8 mouse cellular contexts compared by ENCODE assay signal in the genomic region with DNA sequence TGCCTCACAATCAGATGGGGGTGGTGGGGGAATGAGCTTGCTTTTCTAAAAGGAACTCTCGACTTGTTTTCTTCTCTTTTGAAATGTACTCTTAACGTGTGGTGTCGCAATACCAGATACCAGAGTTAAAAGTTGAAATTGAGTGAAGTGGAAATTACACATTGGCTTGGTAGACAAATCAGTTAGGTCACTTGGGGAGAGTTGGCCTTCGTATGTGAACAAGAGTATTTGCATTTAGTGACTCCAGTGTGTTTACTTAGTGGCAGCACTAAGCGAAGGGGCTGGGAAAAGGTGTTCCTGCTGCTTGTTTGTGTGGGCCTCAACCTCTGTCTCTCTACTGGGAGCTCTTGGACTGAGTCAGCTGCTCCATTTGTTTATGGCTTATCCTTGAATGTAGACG. TPM values are rescaled to one million over a fixed set of nuclear protein-coding genes. Genes with fewer than 3 reads are reported as not detected.
DNase-seq lines count a peak whose midpoint lies in the region; ATAC-seq lines count a peak whose summit lies in the region.

No protein-coding gene starts in this region.

- H3K4me2 ChIP-seq in forebrain, embryonic 12.5 days, result peak overlapping the region; percentile 83
- peak overlapping the region; percentile 82 for H3K4me2 ChIP-seq in liver, embryonic 13.5 days
- H3K4me2 ChIP-seq in neural tube, embryonic 12.5 days (replicated peaks), result peak overlapping the region; percentile 85

- H3K27ac ChIP-seq in forebrain, embryonic 12.5 days, result no peak overlapping the region
- H3K27ac ChIP-seq in liver, embryonic 13.5 days, result peak overlapping the region; percentile 89
- H3K27ac ChIP-seq in neural tube, embryonic 12.5 days, result no peak overlapping the region

- peak; percentile 4 for DNase-seq in spleen, adult 12 weeks (ENCODE audit: low spot score)
- no peak for DNase-seq in spleen, postnatal 14 days (ENCODE audit: low spot score in 2 of 2)
- peak; percentile 4 for DNase-seq in liver, embryonic 13.5 days
- DNase-seq in layer of hippocampus, postnatal 10 days (ENCODE audit: low spot score in 2 of 2), result no peak
- DNase-seq in urinary bladder, postnatal 25 days (ENCODE audit: low spot score), result no peak
- no peak for DNase-seq in cerebellum, adult 11 months

- 31% methylated on average over 6 of the region's 6 CpGs for WGBS in forebrain, embryonic 12.5 days
- WGBS in liver, embryonic 13.5 days (ENCODE audit: insufficient replicate concordance), result 12% methylated on average over 6 of the region's 6 CpGs
- 20% methylated on average over 6 of the region's 6 CpGs for WGBS in neural tube, embryonic 12.5 days

- H3K36me3 ChIP-seq in forebrain, embryonic 12.5 days (replicated peaks), result no peaks in the 10 kb centered on the region
- H3K36me3 ChIP-seq in liver, embryonic 13.5 days, result no peaks in the 10 kb centered on the region
- H3K36me3 ChIP-seq in neural tube, embryonic 12.5 days, result no peaks in the 10 kb centered on the region

- peak overlapping the region; percentile 94 for H3K4me3 ChIP-seq in forebrain, embryonic 12.5 days (replicated peaks)
- peak overlapping the region; percentile 91 for H3K4me3 ChIP-seq in liver, embryonic 13.5 days (replicated peaks)
- peak overlapping the region; percentile 90 for H3K4me3 ChIP-seq in neural tube, embryonic 12.5 days

- H3K4me1 ChIP-seq in forebrain, embryonic 12.5 days, result peaks cover 18% of the 10 kb centered on the region
- H3K4me1 ChIP-seq in liver, embryonic 13.5 days (replicated peaks), result peaks cover 34% of the 10 kb centered on the region
- peaks cover 13% of the 10 kb centered on the region for H3K4me1 ChIP-seq in neural tube, embryonic 12.5 days

- no peak for ATAC-seq in forebrain, embryonic 12.5 days (ENCODE audit: low FRiP score)
- ATAC-seq in liver, embryonic 13.5 days (ENCODE audit: low read depth), result no peak
- no peak for ATAC-seq in neural tube, embryonic 12.5 days (ENCODE audit: low FRiP score, low read depth)

- H3K27me3 ChIP-seq in forebrain, embryonic 12.5 days, result no peaks in the 10 kb centered on the region
- H3K27me3 ChIP-seq in liver, embryonic 13.5 days, result no peaks in the 10 kb centered on the region
- H3K27me3 ChIP-seq in neural tube, embryonic 12.5 days (replicated peaks), result no peaks in the 10 kb centered on the region

- H3K9me3 ChIP-seq in forebrain, embryonic 12.5 days, result no peaks in the 10 kb centered on the region
- no peaks in the 10 kb centered on the region for H3K9me3 ChIP-seq in liver, embryonic 13.5 days (replicated peaks)
- H3K9me3 ChIP-seq in neural tube, embryonic 12.5 days, result no peaks in the 10 kb centered on the region

- peak overlapping the region; percentile 90 for H3K9ac ChIP-seq in forebrain, embryonic 12.5 days
- peak overlapping the region; percentile 94 for H3K9ac ChIP-seq in liver, embryonic 13.5 days
- H3K9ac ChIP-seq in neural tube, embryonic 12.5 days, result peak overlapping the region; percentile 82

RNA-seq across cellular contexts. Expression of a gene that starts 1.0 kb away (rescaled TPM):
- polyA plus RNA-seq in forebrain, embryonic 12.5 days (2016; fragmentation: Nextera tagmentation; extraction: Ambion mirVana), result 26.5 and 27.8 TPM in 2 replicates
- polyA plus RNA-seq in liver, embryonic 13.5 days (2015; fragmentation: Nextera tagmentation; extraction: Ambion mirVana), result 13.5 and 16.0 TPM in 2 replicates
- 26.4 and 27.1 TPM in 2 replicates for polyA plus RNA-seq in neural tube, embryonic 12.5 days (2016; fragmentation: Nextera tagmentation; extraction: Ambion mirVana)
- total RNA-seq in layer of hippocampus, postnatal 10 days (2021), result 10 to 100 TPM; 24.5 to 26.6 TPM

RNA-seq across cellular contexts. Expression of a gene that starts 29.0 kb away (rescaled TPM):
- polyA plus RNA-seq in forebrain, embryonic 12.5 days (2016; fragmentation: Nextera tagmentation; extraction: Ambion mirVana), result 3.3 and 4.5 TPM in 2 replicates
- 2.3 and 3.2 TPM in 2 replicates for polyA plus RNA-seq in liver, embryonic 13.5 days (2015; fragmentation: Nextera tagmentation; extraction: Ambion mirVana)
- 6.5 TPM in 2 replicates for polyA plus RNA-seq in neural tube, embryonic 12.5 days (2016; fragmentation: Nextera tagmentation; extraction: Ambion mirVana)
- total RNA-seq in layer of hippocampus, postnatal 10 days (2021), result 1 to 10 TPM; 3.4 to 4.2 TPM

RNA-seq across cellular contexts. Expression of a gene that starts 38.5 kb away (rescaled TPM):
- 10.8 and 11.0 TPM in 2 replicates for polyA plus RNA-seq in forebrain, embryonic 12.5 days (2016; fragmentation: Nextera tagmentation; extraction: Ambion mirVana)
- 16.2 and 16.7 TPM in 2 replicates for polyA plus RNA-seq in liver, embryonic 13.5 days (2015; fragmentation: Nextera tagmentation; extraction: Ambion mirVana)
- polyA plus RNA-seq in neural tube, embryonic 12.5 days (2016; fragmentation: Nextera tagmentation; extraction: Ambion mirVana), result 18.7 and 21.2 TPM in 2 replicates
- total RNA-seq in layer of hippocampus, postnatal 10 days (2021), result 1 to 10 TPM; 6.5 to 8.9 TPM

RNA-seq across cellular contexts. Expression of a gene that starts 38.5 kb away (rescaled TPM):
- polyA plus RNA-seq in forebrain, embryonic 12.5 days (2016; fragmentation: Nextera tagmentation; extraction: Ambion mirVana), result 0.54 and 0.68 TPM in 2 replicates
- 0.98 and 1.1 TPM in 2 replicates for polyA plus RNA-seq in liver, embryonic 13.5 days (2015; fragmentation: Nextera tagmentation; extraction: Ambion mirVana)
- polyA plus RNA-seq in neural tube, embryonic 12.5 days (2016; fragmentation: Nextera tagmentation; extraction: Ambion mirVana), result 0.90 and 1.0 TPM in 2 replicates
- total RNA-seq in layer of hippocampus, postnatal 10 days (2021), result under 1 TPM; 0.45 to 0.87 TPM

RNA-seq across cellular contexts. Expression of a gene that starts 43.7 kb away (rescaled TPM):
- polyA plus RNA-seq in forebrain, embryonic 12.5 days (2016; fragmentation: Nextera tagmentation; extraction: Ambion mirVana), result 0.11 TPM in 1 of 2 replicates, not detected in the other
- polyA plus RNA-seq in liver, embryonic 13.5 days (2015; fragmentation: Nextera tagmentation; extraction: Ambion mirVana), result 0.10 TPM in 1 of 2 replicates, not detected in the other
- polyA plus RNA-seq in neural tube, embryonic 12.5 days (2016; fragmentation: Nextera tagmentation; extraction: Ambion mirVana), result 0.19 and 0.20 TPM in 2 replicates
- total RNA-seq in layer of hippocampus, postnatal 10 days (2021), result under 1 TPM; 0.57 to 0.83 TPM

Comparison
In these comparisons a context has a peak if more than half of its experiments do, and no peak if none do; other contexts are left out.
1. DNase-seq: peak in spleen, adult 12 weeks (single experiment) and liver, embryonic 13.5 days (single experiment); none in spleen, postnatal 14 days (0 of 2), layer of hippocampus, postnatal 10 days (0 of 2), urinary bladder, postnatal 25 days (single experiment) and cerebellum, adult 11 months (single experiment).
2. Peak in every context shown above with its lines, with median percentiles within 50 percentile points of each other: H3K4me2 ChIP-seq, H3K4me3 ChIP-seq and H3K9ac ChIP-seq.